Mouse (Mus musculus) heart, embryonic 13.5 days (tissue): ENCODE data around the gene Kcnd3. TPM values are rescaled to one million over a fixed set of nuclear protein-coding genes. Genes with fewer than 3 reads are reported as not detected.

Experiments used
- ATAC-seq: fragments of 200-750 bp; cut with Nextera tagmentation; 2 replicates; pipeline ENCODE4 v1.8.0; 2017; ENCODE audit warnings: moderate TSS enrichment; ENCODE audit not compliant: insufficient number of reproducible peaks, low FRiP score, low TSS enrichment; ENCODE audit errors: extremely low read depth
- H3K27ac ChIP-seq: fragments of 300-500 bp; sonication (generic); replicated peaks from 2 replicates; pipeline ENCODE4 v1.5.1; 2015; ENCODE audit warnings: moderate library complexity, mild to moderate bottlenecking, inconsistent platforms
- H3K27me3 ChIP-seq: fragments of 300-500 bp; sonication (generic); replicated peaks from 2 replicates; pipeline ENCODE4 v1.6.1; 2015; ENCODE audit warnings: mild to moderate bottlenecking, inconsistent platforms
- H3K36me3 ChIP-seq: fragments of 300-500 bp; sonication (generic); 2 replicates; pipeline ENCODE4 v1.6.1; 2015; ENCODE audit warnings: mild to moderate bottlenecking, inconsistent platforms
- H3K4me1 ChIP-seq: fragments of 300-500 bp; sonication (generic); 2 replicates; pipeline ENCODE4 v1.6.1; 2015; ENCODE audit warnings: inconsistent platforms
- H3K4me2 ChIP-seq: fragments of 300-500 bp; sonication (generic); 2 replicates; pipeline ENCODE4 v1.6.1; 2015; ENCODE audit warnings: inconsistent platforms, mild to moderate bottlenecking, moderate library complexity
- H3K4me3 ChIP-seq: fragments of 300-500 bp; sonication (generic); 2 replicates; pipeline ENCODE4 v1.5.1; 2015; ENCODE audit warnings: moderate library complexity, mild to moderate bottlenecking, inconsistent platforms
- H3K9ac ChIP-seq: fragments of 300-500 bp; sonication (generic); 2 replicates; pipeline ENCODE4 v1.6.1; 2015; ENCODE audit warnings: inconsistent platforms, mild to moderate bottlenecking, moderate library complexity
- H3K9me3 ChIP-seq: fragments of 300-500 bp; sonication (generic); 2 replicates; pipeline ENCODE4 v1.6.1; 2016; ENCODE audit warnings: inconsistent platforms
- WGBS: fragments of 180-500 bp; shearing (Covaris S2); methylation state at CpG from one replicate; pipeline ENCODE4 v1.1.7; 2015; ENCODE audit warnings: mixed read lengths; 5-methylcytosine and 5-hydroxymethylcytosine counted together
- polyA plus RNA-seq: library from polyadenylated mRNA; unstranded; fragments of >200 nt; fragmentation: Nextera tagmentation; extraction: Ambion mirVana; gene quantifications from 2 replicates; pipeline ENCODE4 v1.2.1, GENCODE M21; 2015

Kcnd3 gene
- polyA plus RNA-seq, 1 experiment from 2014 or later: 0.67 TPM

- no peaks in the 10 kb centered on the region for H3K4me1 ChIP-seq
- H3K27me3 ChIP-seq: no peaks in the 10 kb centered on the region
- H3K9me3 ChIP-seq: no peaks in the 10 kb centered on the region
- H3K36me3 ChIP-seq: no peaks in the 10 kb centered on the region
- H3K9ac ChIP-seq: no peak overlapping the region
- ATAC-seq: no peak
- no peak overlapping the region for H3K4me3 ChIP-seq
- H3K4me2 ChIP-seq: no peak overlapping the region
- 80% methylated on average over 15 of the region's 15 CpGs for WGBS
- no peak overlapping the region for H3K27ac ChIP-seq
These were observed 138.0 kb downstream of the Kcnd3 start for GRCm38 (mm10) chr3:105590056-105590672.

GRCm38 (mm10) chr3:105591766-105592165 lies 139.6 kb downstream of the Kcnd3 start:
- WGBS: 79% methylated on average over 1 of the region's 1 CpGs
- ATAC-seq: no peak
- H3K9ac ChIP-seq: no peak overlapping the region

GRCm38 (mm10) chr3:105592246-105592645 lies 140.1 kb downstream of the Kcnd3 start:
- Histone ChIP-seq H3K4me1 (no peaks in the 10 kb centered on the region), H3K9ac (no peak overlapping the region), H3K9me3 (no peaks in the 10 kb centered on the region), H3K4me3 (no peak overlapping the region), H3K27me3 (no peaks in the 10 kb centered on the region), H3K4me2 (no peak overlapping the region), H3K27ac (no peak overlapping the region), H3K36me3 (no peaks in the 10 kb centered on the region)
- WGBS: 54% methylated on average over 2 of the region's 2 CpGs
- no peak for ATAC-seq

More at GRCm38 (mm10) chr3:105591766-105592165, 139.6 kb downstream of the Kcnd3 start:
- Histone ChIP-seq H3K36me3 (no peaks in the 10 kb centered on the region), H3K27ac (no peak overlapping the region), H3K27me3 (no peaks in the 10 kb centered on the region), H3K4me2 (no peak overlapping the region), H3K4me3 (no peak overlapping the region), H3K4me1 (no peaks in the 10 kb centered on the region), H3K9me3 (no peaks in the 10 kb centered on the region)

GRCm38 (mm10) chr3:105600483-105600882 lies 148.4 kb downstream of the Kcnd3 start:
- 64% methylated on average over 4 of the region's 4 CpGs for WGBS
- no peak for ATAC-seq
- H3K9ac ChIP-seq: no peak overlapping the region
- H3K4me1 ChIP-seq: 0 out of 2 replicates have a peak, but pooled peaks cover 5% of the 10 kb centered on the region
- H3K27ac ChIP-seq: no peak overlapping the region
- H3K4me3 ChIP-seq: no peak overlapping the region
- no peaks in the 10 kb centered on the region for H3K9me3 ChIP-seq
- H3K36me3 ChIP-seq: no peaks in the 10 kb centered on the region
- no peaks in the 10 kb centered on the region for H3K27me3 ChIP-seq
- H3K4me2 ChIP-seq: no peak overlapping the region

GRCm38 (mm10) chr3:105602966-105603365 lies 150.8 kb downstream of the Kcnd3 start:
- Histone ChIP-seq H3K4me1 (0 out of 2 replicates have a peak, but pooled peaks cover 5% of the 10 kb centered on the region), H3K27me3 (peaks cover 11% of the 10 kb centered on the region), H3K9ac (no peak overlapping the region), H3K9me3 (no peaks in the 10 kb centered on the region), H3K36me3 (no peaks in the 10 kb centered on the region), H3K4me3 (no peak overlapping the region), H3K27ac (no peak overlapping the region), H3K4me2 (no peak overlapping the region)
- ATAC-seq: no peak
- 48% methylated on average over 5 of the region's 5 CpGs for WGBS

GRCm38 (mm10) chr3:105605726-105606125 lies 153.6 kb downstream of the Kcnd3 start:
- Histone ChIP-seq H3K4me2 (no peak overlapping the region), H3K4me3 (no peak overlapping the region), H3K9ac (no peak overlapping the region), H3K27me3 (peaks cover 26% of the 10 kb centered on the region), H3K36me3 (no peaks in the 10 kb centered on the region), H3K27ac (no peak overlapping the region), H3K4me1 (0 out of 2 replicates have a peak, but pooled peaks cover 5% of the 10 kb centered on the region), H3K9me3 (no peaks in the 10 kb centered on the region)
- no peak for ATAC-seq
- 69% methylated on average over 5 of the region's 5 CpGs for WGBS

- H3K36me3 ChIP-seq: no peaks in the 10 kb centered on the region
- H3K4me1 ChIP-seq: no peaks in the 10 kb centered on the region
- H3K9ac ChIP-seq: no peak overlapping the region
- ATAC-seq: no peak
- H3K27ac ChIP-seq: no peak overlapping the region
- no peaks in the 10 kb centered on the region for H3K9me3 ChIP-seq
- H3K27me3 ChIP-seq: peaks cover 26% of the 10 kb centered on the region
- 64% methylated on average over 3 of the region's 3 CpGs for WGBS
- no peak overlapping the region for H3K4me2 ChIP-seq
- H3K4me3 ChIP-seq: no peak overlapping the region
These were observed 156.7 kb downstream of the Kcnd3 start for GRCm38 (mm10) chr3:105608857-105609256.

GRCm38 (mm10) chr3:105611531-105612422 lies 159.6 kb downstream of the Kcnd3 start:
- no peak overlapping the region for H3K9ac ChIP-seq
- H3K4me2 ChIP-seq: no peak overlapping the region
- H3K4me1 ChIP-seq: no peaks in the 10 kb centered on the region
- no peaks in the 10 kb centered on the region for H3K9me3 ChIP-seq
- no peak overlapping the region for H3K4me3 ChIP-seq
- no peaks in the 10 kb centered on the region for H3K36me3 ChIP-seq
- ATAC-seq: no peak
- 72% methylated on average over 7 of the region's 7 CpGs for WGBS
- peaks cover 21% of the 10 kb centered on the region for H3K27me3 ChIP-seq
- H3K27ac ChIP-seq: no peak overlapping the region

- Histone ChIP-seq H3K4me2 (no peak overlapping the region), H3K9me3 (no peaks in the 10 kb centered on the region), H3K4me3 (no peak overlapping the region), H3K27ac (no peak overlapping the region), H3K36me3 (no peaks in the 10 kb centered on the region), H3K4me1 (no peaks in the 10 kb centered on the region), H3K9ac (no peak overlapping the region), H3K27me3 (peaks cover 19% of the 10 kb centered on the region)
- WGBS: 62% methylated on average over 4 of the region's 4 CpGs
- ATAC-seq: no peak
These were observed 160.3 kb downstream of the Kcnd3 start for GRCm38 (mm10) chr3:105612423-105612814.

- Histone ChIP-seq H3K9me3 (no peaks in the 10 kb centered on the region), H3K4me2 (no peak overlapping the region), H3K27me3 (no peaks in the 10 kb centered on the region), H3K4me3 (no peak overlapping the region), H3K36me3 (no peaks in the 10 kb centered on the region), H3K4me1 (peaks cover 14% of the 10 kb centered on the region), H3K27ac (no peak overlapping the region), H3K9ac (no peak overlapping the region)
- no peak for ATAC-seq
- 84% methylated on average over 2 of the region's 2 CpGs for WGBS
These were observed 165.0 kb downstream of the Kcnd3 start for GRCm38 (mm10) chr3:105616861-105617743.

- 34% methylated on average over 8 of the region's 8 CpGs for WGBS
- Histone ChIP-seq H3K9me3 (no peaks in the 10 kb centered on the region), H3K27ac (no peak overlapping the region), H3K4me1 (peaks cover 19% of the 10 kb centered on the region), H3K4me2 (no peak overlapping the region), H3K27me3 (0 out of 2 replicates have a peak, but pooled peaks cover 4% of the 10 kb centered on the region), H3K36me3 (no peaks in the 10 kb centered on the region), H3K4me3 (no peak overlapping the region), H3K9ac (no peak overlapping the region)
- no peak for ATAC-seq
These were observed 169.0 kb downstream of the Kcnd3 start for GRCm38 (mm10) chr3:105621154-105621553.
